Mouse (Mus musculus): ENCODE measurements around the gene Hoxd8. TPM values are rescaled to one million over a fixed set of nuclear protein-coding genes. Genes with fewer than 3 reads are reported as not detected.
A peak's percentile ranks its signal among the peaks of the same experiment; 100 is the strongest.

Hoxd8 gene
- total RNA-seq, 2 experiments from 2014 or later, result 23.9 to 35.9 TPM

DNA sequence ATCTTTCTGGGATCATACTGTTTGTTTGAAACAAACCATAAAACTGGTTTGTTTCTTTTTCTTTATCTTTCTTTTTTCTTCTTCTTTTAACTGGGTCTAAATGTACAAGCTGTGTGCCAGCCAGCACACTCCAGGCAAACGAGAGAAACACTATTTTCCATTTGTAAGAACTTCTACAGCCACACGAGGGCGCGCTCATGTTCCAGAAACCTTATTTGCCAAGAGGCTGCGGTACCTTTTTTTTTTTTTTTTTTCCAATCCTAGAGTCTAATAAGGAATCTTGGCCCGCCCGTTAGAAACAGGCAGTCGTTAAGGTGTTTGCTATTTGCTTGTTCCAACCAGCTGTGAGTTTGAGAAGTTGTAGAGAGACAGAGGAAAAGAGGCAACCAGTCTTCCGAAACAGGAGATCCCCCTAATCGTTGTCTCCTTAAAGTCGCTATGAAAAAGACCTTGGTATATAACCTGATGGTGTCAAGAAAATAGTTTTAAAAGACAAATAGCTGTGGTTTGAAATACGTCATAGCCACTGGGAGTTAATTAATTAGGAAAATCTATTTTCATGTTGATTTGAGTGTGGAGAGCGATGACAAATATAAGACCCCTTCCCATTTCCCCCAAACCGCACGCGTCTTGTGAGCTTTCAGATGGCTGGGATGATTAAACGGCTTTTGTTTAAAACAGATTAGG lies 18.0 kb upstream of the Hoxd8 start:
- DNase-seq, result peak; percentile 75 to 79

DNA sequence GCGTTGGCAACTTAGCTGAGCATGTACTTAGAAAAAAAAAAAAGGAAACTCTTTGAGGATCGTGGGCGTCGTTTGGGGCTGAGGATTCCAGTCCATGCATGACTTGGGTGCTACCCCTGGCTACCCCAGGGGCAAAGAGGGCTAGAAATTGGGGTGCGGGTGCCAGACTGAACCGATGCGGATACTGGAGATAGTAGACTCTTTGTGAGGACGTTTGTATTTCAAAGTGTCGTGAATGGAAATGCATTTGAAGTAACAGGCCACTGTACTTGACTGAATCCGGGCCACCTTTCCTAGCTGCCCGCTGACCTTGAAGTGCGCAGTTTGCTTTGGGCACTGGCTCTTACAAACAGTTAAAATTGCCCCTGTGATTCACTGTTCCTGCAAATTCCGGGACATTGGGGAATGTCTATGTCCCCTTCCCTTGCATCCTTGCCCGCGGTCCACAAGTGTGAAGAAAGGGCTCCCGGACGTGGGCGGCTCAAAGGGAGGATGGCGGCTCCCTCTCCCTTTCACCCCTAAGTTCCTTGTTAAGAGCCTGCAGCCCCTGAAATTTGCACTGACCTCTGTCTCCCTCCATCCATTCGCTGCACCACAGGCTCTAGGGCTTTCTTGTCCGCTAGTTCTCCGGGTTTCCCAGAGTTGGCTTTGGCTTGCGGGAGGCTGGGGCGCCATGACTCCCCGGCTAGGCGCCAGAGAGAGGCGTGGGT lies 17.3 kb upstream of the Hoxd8 start:
- no peak for DNase-seq

GRCm38 (mm10) chr2:74687698-74688555 lies 16.5 kb upstream of the Hoxd8 start:
- no peak for DNase-seq

- no peak for DNase-seq
Measured at GRCm38 (mm10) chr2:74688795-74689573, 15.4 kb upstream of the Hoxd8 start.

GRCm38 (mm10) chr2:74689574-74690337 lies 14.7 kb upstream of the Hoxd8 start:
- DNase-seq, result no peak

DNA sequence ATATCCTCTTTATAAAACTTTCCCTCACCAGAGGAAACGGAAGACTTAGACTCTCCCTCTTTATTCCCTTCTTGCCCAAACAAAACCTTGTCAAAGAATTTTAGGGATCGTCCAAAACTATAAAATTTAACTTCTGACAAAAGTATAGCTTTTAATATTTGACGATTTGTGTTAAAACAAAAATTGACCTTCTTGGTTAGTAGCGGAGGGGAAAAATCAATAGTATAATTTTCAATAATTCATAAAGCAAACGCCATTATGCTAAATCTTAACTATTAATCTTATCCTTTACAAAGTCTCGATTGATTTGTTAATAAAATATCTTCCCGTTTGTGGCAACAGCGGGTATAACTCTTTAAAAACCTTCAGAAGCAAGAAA lies 14.1 kb upstream of the Hoxd8 start:
- DNase-seq, result no peak

DNA sequence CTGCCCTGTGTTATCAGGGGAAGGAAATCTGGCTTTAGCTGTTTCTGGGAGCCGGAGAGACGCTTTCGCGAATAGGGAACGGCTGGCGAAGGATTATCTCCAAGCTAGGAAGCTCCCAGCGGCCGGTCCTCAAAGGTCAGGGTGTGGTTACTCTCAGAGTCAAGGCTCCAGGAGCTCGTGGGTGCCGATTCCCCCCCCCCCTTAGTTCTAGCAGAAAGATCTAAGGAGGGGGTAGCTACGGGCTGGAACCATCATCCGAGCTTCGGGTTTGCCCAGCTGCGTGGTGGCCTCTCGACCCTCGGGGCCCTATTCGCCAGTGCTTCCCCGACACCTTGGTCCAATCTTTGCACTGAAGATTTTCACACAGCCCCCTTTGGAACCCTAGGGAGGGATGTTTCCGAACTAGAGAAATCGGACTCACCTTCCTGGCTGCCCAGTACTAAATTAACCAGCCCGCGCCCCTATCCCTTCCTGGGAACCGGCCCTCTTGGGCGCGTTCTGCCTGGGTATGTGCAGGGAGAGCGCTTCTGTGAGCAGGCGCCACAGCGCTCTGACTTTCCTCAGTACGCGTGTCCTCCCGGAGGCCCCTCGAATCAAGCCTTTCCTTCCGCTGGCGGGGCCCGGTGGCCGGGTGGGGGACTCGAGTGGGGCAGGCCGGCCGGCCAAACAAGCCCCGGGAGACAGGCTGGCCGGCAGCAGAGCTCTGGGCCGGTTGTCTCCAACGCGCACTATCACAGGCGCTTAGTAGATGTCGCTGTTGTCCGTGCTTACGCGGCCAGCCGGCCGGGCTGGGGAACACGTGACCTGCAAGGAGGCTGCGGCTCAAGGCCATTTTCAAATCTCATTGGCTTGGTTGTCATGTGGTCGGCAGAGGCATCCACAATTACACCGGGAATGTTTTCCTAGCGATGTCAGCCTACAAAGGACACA lies 13.1 kb upstream of the Hoxd8 start, which contains the start of gene Hoxd10:
Gene Hoxd10, plus strand, starts transcription at position 903 of the 930 bp plus-strand sequence.
- DNase-seq, result peak; percentile 77 to 79

DNA sequence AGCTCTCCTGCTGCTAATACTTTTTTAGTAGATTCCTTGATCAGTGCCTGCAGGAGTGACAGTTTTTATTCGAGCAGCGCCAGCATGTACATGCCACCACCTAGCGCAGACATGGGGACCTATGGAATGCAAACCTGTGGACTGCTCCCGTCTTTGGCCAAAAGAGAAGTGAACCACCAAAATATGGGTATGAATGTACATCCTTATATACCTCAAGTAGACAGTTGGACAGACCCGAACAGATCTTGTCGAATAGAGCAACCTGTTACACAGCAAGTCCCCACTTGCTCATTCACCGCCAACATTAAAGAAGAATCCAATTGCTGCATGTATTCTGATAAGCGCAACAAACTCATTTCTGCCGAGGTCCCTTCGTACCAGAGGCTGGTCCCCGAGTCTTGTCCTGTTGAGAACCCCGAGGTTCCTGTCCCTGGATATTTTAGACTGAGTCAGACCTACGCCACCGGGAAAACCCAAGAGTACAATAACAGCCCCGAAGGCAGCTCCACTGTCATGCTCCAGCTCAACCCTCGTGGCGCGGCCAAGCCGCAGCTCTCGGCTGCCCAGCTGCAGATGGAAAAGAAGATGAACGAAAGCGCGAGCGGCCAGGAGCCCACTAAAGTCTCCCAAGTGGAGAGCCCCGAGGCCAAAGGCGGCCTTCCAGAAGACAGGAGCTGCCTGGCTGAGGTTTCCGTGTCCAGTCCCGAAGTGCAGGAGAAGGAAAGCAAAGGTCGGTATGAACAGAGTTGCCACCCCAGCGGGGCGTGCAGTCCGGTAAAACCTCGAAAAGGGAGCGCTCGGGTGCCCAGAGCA lies 12.2 kb upstream of the Hoxd8 start:
- DNase-seq, result no peak

DNA sequence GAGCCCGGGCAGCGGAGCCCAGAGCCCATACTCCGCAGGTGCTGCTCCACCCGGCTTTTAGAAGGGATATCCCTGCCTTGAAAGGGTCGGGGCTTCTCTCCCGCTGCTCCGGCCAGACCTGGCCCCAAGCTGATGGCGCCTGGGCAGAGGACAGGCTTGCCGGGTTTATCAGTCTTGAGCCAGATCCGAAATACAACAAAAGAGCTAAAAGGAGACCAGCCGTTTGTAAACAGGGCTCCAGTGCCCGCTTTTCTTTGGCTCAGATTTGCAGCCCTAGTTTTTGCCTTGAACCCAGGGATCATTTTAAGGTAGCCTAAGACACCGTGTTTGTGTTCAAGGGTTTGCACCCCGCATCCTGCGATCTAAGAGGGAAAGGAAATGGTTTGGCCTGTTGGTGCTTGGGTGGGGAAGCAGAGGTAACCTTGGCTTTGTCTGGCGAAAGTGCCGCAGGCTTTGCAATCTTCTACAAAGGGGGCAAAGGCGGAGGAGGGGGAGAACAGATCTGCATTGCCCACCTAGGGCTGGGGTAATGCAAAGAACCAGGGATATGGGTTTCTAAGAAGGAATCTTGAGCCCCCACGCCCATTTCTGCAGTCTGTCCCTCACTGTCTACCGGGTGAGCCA lies 11.5 kb upstream of the Hoxd8 start:
- no peak for DNase-seq

- no peak for DNase-seq
Measured at GRCm38 (mm10) chr2:74693432-74693827, 11.0 kb upstream of the Hoxd8 start.

DNA sequence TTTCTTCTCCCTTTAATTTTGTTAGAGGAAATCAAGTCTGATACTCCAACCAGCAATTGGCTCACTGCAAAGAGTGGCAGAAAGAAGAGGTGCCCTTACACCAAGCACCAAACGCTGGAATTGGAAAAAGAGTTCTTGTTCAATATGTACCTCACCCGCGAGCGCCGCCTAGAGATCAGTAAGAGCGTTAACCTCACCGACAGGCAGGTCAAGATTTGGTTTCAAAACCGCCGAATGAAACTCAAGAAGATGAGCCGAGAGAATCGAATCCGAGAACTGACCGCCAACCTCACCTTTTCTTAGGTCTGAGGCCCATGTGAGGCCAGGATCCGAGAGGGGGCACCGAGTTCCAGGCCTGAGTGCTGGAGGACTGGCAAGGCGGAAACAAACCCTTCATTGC lies 10.3 kb upstream of the Hoxd8 start:
- no peak for DNase-seq

GRCm38 (mm10) chr2:74695383-74695782 lies 9.0 kb upstream of the Hoxd8 start:
- no peak for DNase-seq

DNA sequence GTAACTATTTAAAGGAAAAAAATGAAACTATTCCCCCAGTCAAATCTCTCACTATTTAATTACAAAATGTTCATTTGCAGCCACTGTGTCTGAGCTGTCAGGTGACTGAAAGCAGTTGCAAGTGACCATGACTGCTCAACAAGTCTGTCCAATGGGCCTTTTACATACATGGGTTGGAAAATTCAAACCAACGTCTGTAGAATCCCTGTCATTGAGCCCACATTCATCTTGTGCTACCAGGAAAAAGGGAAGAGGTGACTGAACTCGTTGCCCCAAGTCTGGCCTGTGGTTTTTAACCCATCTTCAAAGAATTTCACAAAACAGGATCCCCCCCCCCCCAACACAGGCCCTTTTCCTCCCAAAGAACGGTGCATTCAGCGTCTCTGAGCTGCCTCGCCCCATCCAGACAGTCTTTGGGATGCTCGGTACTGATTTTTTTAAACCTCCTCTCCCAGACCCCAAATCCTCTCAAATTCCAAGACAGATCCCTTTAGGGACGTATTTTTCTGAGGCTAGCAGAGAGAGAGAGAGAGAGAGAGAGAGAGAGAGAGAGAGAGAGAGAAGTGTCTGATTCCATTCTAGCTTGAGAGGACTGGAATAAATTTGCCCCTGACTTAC lies 8.5 kb upstream of the Hoxd8 start:
- no peak for DNase-seq

DNA sequence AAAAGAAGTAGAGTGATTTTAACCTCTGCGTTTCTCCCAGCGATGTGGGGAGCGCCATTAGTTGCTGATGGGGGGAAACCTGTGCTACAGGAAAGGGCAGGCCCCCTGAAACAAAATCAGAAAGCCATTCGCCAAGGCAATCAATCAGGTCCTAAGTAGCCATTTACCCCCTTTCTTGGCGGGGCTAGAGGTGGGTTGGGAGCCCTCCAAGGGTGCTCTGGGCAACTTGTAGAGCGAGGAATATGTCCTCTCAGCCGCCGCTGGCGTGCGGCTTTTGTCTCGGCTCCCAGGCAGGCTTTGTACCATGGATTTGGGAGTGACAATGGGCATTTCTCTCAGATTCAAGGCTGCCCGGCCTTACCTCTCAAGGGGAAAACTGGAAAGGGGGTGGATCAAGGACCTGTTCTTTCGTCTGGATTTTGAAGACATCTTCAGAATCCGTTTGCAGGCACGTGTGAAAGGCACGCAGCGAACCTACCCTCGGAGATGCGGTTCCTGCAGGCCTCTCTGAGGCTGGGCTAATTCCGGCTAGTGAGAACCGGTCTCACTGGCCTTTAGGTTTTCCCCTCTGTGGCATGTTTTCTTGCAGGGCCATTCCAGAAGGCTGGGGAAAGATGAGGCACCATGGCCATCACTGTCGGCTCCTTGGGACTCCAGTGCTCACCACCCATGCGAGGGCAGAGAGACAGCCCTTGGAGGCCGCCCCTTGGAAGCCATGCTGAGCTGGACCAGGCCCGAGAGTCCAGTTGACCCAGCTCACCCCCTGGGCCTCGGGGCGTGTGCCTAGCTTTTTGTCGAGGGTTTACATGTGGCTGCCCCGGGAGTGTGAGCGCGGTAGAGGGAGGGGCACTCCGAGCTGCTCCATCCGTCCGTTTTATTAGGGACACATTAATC lies 7.7 kb upstream of the Hoxd8 start:
- no peak for DNase-seq

- DNase-seq, result peak; percentile 81 to 84
Measured at GRCm38 (mm10) chr2:74697567-74698121, 6.8 kb upstream of the Hoxd8 start, which contains the start of gene Hoxd9. Gene Hoxd9, plus strand, starts transcription at chr2:74697727.

GRCm38 (mm10) chr2:74698201-74699052 lies 6.0 kb upstream of the Hoxd8 start:
- peak; percentile 51 to 64 for DNase-seq
